Mouse (Mus musculus) kidney, postnatal 25 days (tissue): ENCODE data around the gene Gm20538.
A peak's percentile ranks its signal among the peaks of the same experiment; 100 is the strongest.

ENCODE experiments used
- DNase-seq, 2 experiments: peaks; one replicate each; pipeline ENCODE4 v3.0.0; 2021; ENCODE audit warnings: mixed read lengths in 2 of 2

Gene Gm20538

DNA sequence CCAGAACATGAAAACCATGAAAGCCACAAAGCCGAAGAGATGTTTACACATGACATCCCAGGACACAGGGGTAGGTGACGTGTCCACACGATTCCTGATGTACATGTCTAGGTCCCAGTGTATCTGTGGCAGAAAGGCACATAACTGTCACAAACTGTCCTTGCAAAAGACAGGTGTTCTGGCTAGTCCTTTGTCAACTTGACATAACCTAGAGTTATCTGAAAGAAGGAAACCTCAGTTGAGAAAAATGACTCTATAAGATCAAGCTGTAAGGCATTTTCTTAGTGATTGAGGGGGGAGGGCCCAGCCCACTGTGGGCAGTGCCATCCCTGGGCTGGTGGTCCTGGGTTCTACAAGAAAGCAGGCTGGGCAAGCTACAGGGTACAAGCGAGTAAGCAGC, at the start of gene Gm20538:
TSS of gene Gm20538 (minus strand) at position 101 of the 400 bp plus-strand sequence.
- no peak for DNase-seq

DNA sequence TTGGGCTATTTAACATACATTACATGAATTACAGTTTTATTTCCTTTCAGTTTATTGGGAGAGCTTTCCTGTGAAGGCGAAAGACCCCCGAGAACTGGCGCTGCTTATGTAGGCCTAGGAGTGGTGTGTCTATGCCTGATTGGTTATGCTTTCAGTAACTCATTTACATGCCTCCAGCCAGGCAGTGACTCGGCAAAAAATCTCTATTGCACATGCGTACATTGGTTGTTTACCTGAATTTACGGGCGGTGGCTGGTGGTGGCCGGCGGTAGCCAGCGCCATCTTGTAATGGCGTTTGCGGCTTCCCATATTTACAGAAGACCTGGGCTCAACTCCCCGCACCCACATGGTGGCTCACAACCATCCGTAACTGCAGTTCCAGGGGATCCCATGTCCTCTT, 41.5 kb upstream of the Gm20538 start:
- no peak for DNase-seq

- no peak for DNase-seq
These were observed 39.0 kb upstream of the Gm20538 start for GRCm38 (mm10) chr19:44591638-44592037.

- DNase-seq = no peak
These were observed 38.4 kb upstream of the Gm20538 start for GRCm38 (mm10) chr19:44590992-44591391.

GRCm38 (mm10) chr19:44589591-44590223, 37.1 kb upstream of the Gm20538 start:
- DNase-seq = no peak

GRCm38 (mm10) chr19:44588036-44588435, 35.4 kb upstream of the Gm20538 start:
- no peak for DNase-seq

- peak; percentile 91 to 95 for DNase-seq
These were observed 30.1 kb upstream of the Gm20538 start for GRCm38 (mm10) chr19:44582638-44583309.

- no peak for DNase-seq
These were observed 29.5 kb upstream of the Gm20538 start for GRCm38 (mm10) chr19:44582103-44582502.

DNA sequence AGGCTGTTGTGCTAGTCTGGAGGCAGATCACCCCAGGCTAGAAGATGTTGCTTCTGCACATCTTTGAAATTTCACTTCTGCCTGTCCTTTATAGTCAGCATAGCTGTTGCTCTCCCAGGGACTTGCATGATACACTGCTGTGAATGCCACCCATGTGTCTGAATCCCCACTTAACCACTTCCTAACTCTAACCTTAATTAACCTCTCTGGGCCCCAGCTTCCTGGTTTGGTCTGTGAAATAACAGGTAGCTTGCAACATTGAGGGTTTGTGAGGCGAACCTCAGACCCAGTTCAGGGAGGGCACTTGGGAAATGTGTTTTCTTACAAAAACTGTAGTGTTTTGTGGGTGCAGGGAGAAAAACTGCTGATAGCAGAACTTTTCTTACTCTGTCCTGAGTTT, 25.4 kb upstream of the Gm20538 start:
- no peak for DNase-seq

GRCm38 (mm10) chr19:44576275-44576674, 23.6 kb upstream of the Gm20538 start:
- DNase-seq = no peak

- DNase-seq = no peak
These were observed 15.1 kb upstream of the Gm20538 start for GRCm38 (mm10) chr19:44567763-44568162.

DNA sequence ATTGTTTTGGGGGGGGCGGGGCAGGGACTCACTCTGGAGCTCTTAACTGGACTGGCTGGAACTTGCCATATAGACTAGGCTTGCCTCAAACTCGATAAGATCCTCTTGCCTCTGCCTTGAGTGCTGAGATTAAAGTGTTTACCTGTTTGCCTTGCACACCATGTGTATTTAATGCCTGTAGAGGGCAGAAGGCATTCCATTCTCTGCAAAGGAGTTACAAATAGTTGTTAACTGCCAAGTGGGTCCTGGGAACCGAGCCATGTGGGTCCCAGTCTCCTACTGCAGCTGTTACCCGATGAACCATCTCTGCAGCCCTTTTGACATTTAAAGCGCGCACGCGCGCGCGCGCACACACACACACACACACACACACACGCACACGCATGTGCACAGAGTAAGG, 11.4 kb upstream of the Gm20538 start:
- no peak for DNase-seq

- peak; percentile 96 to 97 for DNase-seq
These were observed 10.1 kb upstream of the Gm20538 start, which contains the start of gene Hif1an for GRCm38 (mm10) chr19:44562652-44563206. Gene Hif1an, plus strand, starts transcription at chr19:44562850.

GRCm38 (mm10) chr19:44554861-44555590, 2.4 kb upstream of the Gm20538 start, which contains the start of gene Ndufb8:
Gene Ndufb8, minus strand, starts transcription at chr19:44555440.
- peak; percentile 97 for DNase-seq

DNA sequence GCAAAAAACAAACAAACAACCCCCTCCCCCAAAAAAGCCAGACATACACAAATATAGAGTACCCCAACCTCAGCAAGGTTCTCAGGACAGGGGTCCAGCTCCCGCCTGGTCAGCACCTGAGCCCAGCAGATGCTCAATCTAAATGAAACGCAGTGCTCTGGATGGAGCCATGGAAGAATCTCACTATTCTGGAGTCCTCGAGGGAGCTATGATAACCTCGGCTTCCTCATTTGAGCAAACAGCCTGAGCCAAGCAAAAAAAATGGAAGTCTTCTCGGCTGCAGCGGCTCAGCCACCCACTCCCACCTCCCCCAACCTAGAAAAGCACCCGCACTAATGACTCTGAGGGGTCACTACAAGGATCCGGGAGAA, 1.8 kb upstream of the Gm20538 start:
- no peak for DNase-seq

GRCm38 (mm10) chr19:44553286-44553685, 655 bp upstream of the Gm20538 start:
- peak; percentile 28 to 72 for DNase-seq

DNA sequence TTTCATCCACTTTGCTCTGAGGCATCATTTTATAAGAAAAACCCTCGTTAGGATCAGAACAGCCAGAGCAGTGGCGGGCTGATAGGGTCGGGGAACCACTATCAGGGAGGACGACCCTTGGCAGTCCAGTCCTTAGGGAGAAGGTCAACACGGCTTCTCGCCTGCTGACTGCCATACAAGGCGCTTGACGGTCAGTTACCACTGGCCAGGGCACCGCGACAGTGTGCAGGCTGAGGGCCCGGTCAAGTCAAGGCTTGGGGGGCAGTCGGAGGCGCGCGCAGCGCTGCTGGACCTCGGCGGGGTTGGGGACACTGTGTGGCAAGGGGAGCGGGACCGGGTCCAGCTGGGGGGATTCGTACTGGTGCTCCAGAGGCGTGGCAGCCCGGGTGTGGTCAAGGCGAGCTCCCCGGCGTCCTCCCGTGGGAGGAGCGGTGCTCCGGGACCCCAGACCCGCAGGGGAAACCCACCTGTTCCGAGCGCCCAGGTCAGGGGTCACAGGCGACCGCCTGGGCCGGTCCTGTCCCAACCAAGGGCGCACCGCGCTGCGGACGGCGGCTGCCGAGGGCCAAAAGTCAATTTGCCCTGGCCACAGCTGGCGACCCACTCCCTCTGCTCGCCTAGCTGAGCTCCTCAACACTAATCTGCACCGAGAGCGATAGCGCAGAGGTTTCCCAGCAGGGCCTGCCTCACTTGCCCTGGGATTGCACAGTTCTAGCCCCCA, 7.2 kb downstream of the Gm20538 start, which contains the start of gene Sec31b:
TSS of gene Sec31b (minus strand) at position 544 of the 721 bp plus-strand sequence.
- peak; percentile 65 to 85 for DNase-seq

- peak; percentile 76 to 91 for DNase-seq
These were observed 7.9 kb downstream of the Gm20538 start for GRCm38 (mm10) chr19:44544775-44545174.

DNA sequence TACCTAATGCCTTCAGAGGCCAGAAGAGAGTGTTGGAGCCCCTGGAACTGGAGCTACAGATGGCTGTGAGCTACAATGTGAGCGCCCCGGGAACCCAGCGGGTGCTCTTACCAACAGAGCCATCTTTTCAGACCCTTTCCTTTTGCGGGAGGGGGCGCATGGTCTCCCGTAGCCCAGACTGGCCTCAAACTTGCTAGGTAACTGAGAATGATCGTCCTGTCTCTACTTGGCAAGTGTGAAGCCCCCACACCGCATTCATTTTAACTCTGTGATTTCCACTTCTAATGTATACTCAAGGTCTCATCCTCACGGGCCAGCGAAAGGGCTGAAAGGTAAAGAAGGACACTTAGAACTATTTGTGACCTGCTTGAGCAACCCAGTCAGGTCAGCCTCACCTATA, 8.3 kb downstream of the Gm20538 start:
- no peak for DNase-seq

- no peak for DNase-seq
These were observed 9.9 kb downstream of the Gm20538 start for GRCm38 (mm10) chr19:44542694-44543178.

- no peak for DNase-seq
These were observed 15.2 kb downstream of the Gm20538 start for GRCm38 (mm10) chr19:44537416-44537815.

- DNase-seq = peak in 1 of 2 experiments; percentile 17
These were observed 17.3 kb downstream of the Gm20538 start for GRCm38 (mm10) chr19:44535376-44535775.
